Mouse (Mus musculus) lung, embryonic 15.5 days (tissue): ENCODE measurements at regions not wholly inside any gene's neighbourhood (a gene's known extent, or its start where the extent isn't known, plus 50 kb on each side); places are given as distances from the start of the nearest gene placed in this dataset.
A peak's percentile ranks its signal among the peaks of the same experiment; 100 is the strongest.

Experiments
- ATAC-seq: fragments of 200-750 bp; cut with Nextera tagmentation; 2 replicates; pipeline ENCODE4 v1.8.0; 2017; ENCODE audit warnings: moderate number of reproducible peaks, borderline replicate concordance; ENCODE audit not compliant: low FRiP score, low TSS enrichment; ENCODE audit errors: extremely low read depth
- H3K27ac ChIP-seq: fragments of 300-500 bp; sonication (generic); 2 replicates; pipeline ENCODE4 v1.5.1; 2015; ENCODE audit warnings: moderate library complexity, mild to moderate bottlenecking, inconsistent platforms
- H3K27me3 ChIP-seq: fragments of 300-500 bp; sonication (generic); 2 replicates; pipeline ENCODE4 v1.6.1; 2015; ENCODE audit warnings: inconsistent platforms
- H3K36me3 ChIP-seq: fragments of 300-500 bp; sonication (generic); 2 replicates; pipeline ENCODE4 v1.6.1; 2015; ENCODE audit warnings: inconsistent platforms
- H3K4me1 ChIP-seq: fragments of 300-500 bp; sonication (generic); 2 replicates; pipeline ENCODE4 v1.6.1; 2015; ENCODE audit warnings: inconsistent platforms
- H3K4me2 ChIP-seq: fragments of 300-500 bp; sonication (generic); 2 replicates; pipeline ENCODE4 v1.6.1; 2015; ENCODE audit warnings: inconsistent platforms, mild to moderate bottlenecking, moderate library complexity
- H3K4me3 ChIP-seq: fragments of 300-500 bp; sonication (generic); 2 replicates; pipeline ENCODE4 v1.5.1; 2015; ENCODE audit warnings: mild to moderate bottlenecking, inconsistent platforms
- H3K9ac ChIP-seq: fragments of 300-500 bp; sonication (generic); 2 replicates; pipeline ENCODE4 v1.6.1; 2015; ENCODE audit warnings: inconsistent platforms
- H3K9me3 ChIP-seq: fragments of 300-500 bp; sonication (generic); 2 replicates; pipeline ENCODE4 v1.6.1; 2016; ENCODE audit warnings: inconsistent platforms
- WGBS: fragments of 180-500 bp; shearing (Covaris S2); methylation state at CpG from one replicate; pipeline ENCODE4 v1.1.7; 2015; 5-methylcytosine and 5-hydroxymethylcytosine counted together

DNA sequence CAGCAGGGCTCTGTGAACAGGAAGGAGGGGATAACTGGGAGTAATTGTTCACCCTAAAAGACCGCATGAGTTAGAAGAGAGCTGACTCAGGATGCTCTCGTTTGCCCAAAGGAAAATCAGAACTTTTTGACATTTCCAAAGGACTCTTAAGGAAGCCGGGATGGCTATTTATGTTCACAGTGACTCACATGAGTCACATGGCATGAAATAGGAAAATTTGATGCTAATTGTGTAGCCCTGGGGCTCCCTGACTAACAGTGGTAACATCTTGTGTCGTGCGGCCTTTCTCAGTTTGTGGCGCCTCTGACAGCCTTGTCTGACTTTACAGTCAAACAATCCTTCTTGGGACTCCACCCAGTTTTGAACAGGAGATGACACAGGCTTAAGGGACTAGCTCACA lies 51.9 kb upstream of the Cacna1a start:
- H3K9me3 ChIP-seq: no peaks in the 10 kb centered on the region
- H3K36me3 ChIP-seq: no peaks in the 10 kb centered on the region
- H3K4me1 ChIP-seq: no peaks in the 10 kb centered on the region
- no peak overlapping the region for H3K9ac ChIP-seq
- no peak for ATAC-seq
- 69% methylated on average over 6 of the region's 6 CpGs for WGBS
- no peak overlapping the region for H3K4me2 ChIP-seq
- no peak overlapping the region for H3K4me3 ChIP-seq
- peaks cover 30% of the 10 kb centered on the region for H3K27me3 ChIP-seq
- H3K27ac ChIP-seq: no peak overlapping the region

- H3K9ac ChIP-seq: no peak overlapping the region
These were observed 53.9 kb upstream of the Cacna1a start for GRCm38 (mm10) chr8:84334333-84334732.

GRCm38 (mm10) chr8:84331562-84331961 lies 56.7 kb upstream of the Cacna1a start:
- Histone ChIP-seq H3K4me3 (no peak overlapping the region), H3K4me1 (no peaks in the 10 kb centered on the region), H3K27ac (no peak overlapping the region), H3K9me3 (no peaks in the 10 kb centered on the region), H3K36me3 (no peaks in the 10 kb centered on the region), H3K27me3 (no peaks in the 10 kb centered on the region), H3K4me2 (no peak overlapping the region), H3K9ac (no peak overlapping the region)
- ATAC-seq: no peak

More at GRCm38 (mm10) chr8:84334333-84334732, 53.9 kb upstream of the Cacna1a start:
- Histone ChIP-seq H3K4me2 (no peak overlapping the region), H3K9me3 (no peaks in the 10 kb centered on the region), H3K27me3 (peaks cover 24% of the 10 kb centered on the region), H3K27ac (no peak overlapping the region), H3K4me3 (no peak overlapping the region), H3K36me3 (no peaks in the 10 kb centered on the region), H3K4me1 (no peaks in the 10 kb centered on the region)
- no peak for ATAC-seq
- WGBS: 47% methylated on average over 5 of the region's 5 CpGs

GRCm38 (mm10) chr8:84329535-84329934 lies 58.7 kb upstream of the Cacna1a start:
- Histone ChIP-seq H3K4me1 (no peaks in the 10 kb centered on the region), H3K27me3 (no peaks in the 10 kb centered on the region), H3K9ac (no peak overlapping the region), H3K4me3 (no peak overlapping the region), H3K9me3 (no peaks in the 10 kb centered on the region), H3K27ac (no peak overlapping the region), H3K36me3 (no peaks in the 10 kb centered on the region), H3K4me2 (no peak overlapping the region)
- ATAC-seq: no peak
- 64% methylated on average over 8 of the region's 8 CpGs for WGBS

DNA sequence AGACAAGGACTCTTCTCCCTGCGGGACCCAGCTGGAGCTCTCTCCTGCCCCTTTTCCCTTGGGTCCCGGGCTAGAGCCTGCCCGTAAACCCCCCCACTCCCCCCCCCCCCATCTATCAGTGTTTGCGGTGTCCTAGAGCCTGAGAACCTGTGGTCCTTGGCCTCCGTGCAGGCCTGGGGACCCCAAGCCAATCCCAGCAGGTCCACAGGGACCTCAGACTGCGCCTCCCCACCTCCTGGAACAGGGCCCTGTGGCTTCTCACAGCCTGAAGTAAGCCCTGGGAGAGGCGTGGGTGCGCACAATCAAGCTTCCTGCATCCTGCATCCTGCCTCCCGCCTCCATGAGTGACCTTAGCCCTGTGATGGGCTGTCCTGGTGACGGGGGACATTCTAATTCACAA lies 52.6 kb upstream of the Ccdc130 start:
- Histone ChIP-seq H3K9ac (no peak overlapping the region), H3K27ac (no peak overlapping the region), H3K27me3 (no peaks in the 10 kb centered on the region), H3K4me3 (no peak overlapping the region), H3K4me1 (no peaks in the 10 kb centered on the region), H3K36me3 (no peaks in the 10 kb centered on the region), H3K4me2 (no peak overlapping the region), H3K9me3 (no peaks in the 10 kb centered on the region)
- 65% methylated on average over 10 of the region's 10 CpGs for WGBS
- ATAC-seq: no peak

GRCm38 (mm10) chr8:84321841-84322240 lies 51.7 kb upstream of the Ccdc130 start:
- Histone ChIP-seq H3K36me3 (no peaks in the 10 kb centered on the region), H3K9ac (no peak overlapping the region), H3K4me1 (no peaks in the 10 kb centered on the region), H3K4me3 (no peak overlapping the region), H3K9me3 (no peaks in the 10 kb centered on the region), H3K4me2 (no peak overlapping the region), H3K27me3 (no peaks in the 10 kb centered on the region), H3K27ac (no peak overlapping the region)
- 42% methylated on average over 3 of the region's 3 CpGs for WGBS
- peak; percentile 31; the same call in 1 of the 2 replicates for ATAC-seq
